Mouse (Mus musculus): Measurements from ENCODE around the gene Rilpl1. TPM values are rescaled to one million over a fixed set of nuclear protein-coding genes. Genes with fewer than 3 reads are reported as not detected.
"Not testable (repeated sequence)": the region's sequence is repeated elsewhere in the genome, so short reads cannot be mapped to it uniquely, and the experiment has no call there.

Rilpl1 gene
- polyA plus RNA-seq, 1 experiment, result 2.4 TPM

DNA sequence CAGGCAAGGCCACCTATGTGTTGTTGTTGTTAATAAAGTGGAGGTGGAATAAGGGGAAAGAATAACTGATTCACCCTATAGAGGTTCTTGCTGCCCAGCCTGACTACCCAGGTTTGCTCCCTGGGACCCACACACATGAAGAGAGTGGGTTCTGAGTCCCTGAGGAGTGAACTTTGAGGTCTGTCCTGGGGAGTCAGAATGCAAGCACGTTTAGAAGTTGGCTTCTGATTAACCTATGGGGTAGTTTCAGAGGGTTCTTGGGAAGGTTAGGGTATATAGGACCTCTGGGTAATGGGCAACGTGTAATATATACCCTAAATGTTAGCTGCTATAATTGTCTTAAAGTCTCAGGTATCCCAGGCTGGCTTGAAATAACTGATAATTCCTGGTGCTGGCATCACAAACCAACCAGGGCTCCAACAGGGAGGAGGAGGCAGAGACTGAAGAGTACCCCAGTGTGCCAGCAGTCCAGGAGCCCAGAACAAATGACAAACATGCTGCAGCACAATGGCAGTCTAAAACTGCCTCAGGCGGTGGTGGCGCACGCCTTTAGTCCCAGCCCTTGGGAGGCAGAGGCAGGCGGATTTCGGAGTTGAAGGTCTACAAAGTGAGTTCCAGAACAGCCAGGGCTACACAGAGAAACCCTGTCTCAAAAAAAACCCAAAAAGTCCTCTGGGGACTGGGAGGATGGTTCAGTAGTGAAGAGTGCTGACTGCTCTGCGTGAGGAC is 68.7 kb downstream of the Rilpl1 start:
- no peak overlapping the region for H3K27ac ChIP-seq (ENCODE audit: insufficient read depth, low read depth, low read length)
- no peak overlapping the region for H3K4me3 ChIP-seq (ENCODE audit: insufficient read depth, low read length)
- H3K4me1 ChIP-seq (ENCODE audit: control insufficient read depth, insufficient read depth, low read length), result no peaks in the 10 kb centered on the region
- TF ChIP-seq CTCF (IDR thresholded peaks at IDR 0.05; ENCODE audit: low read depth, low read length), result no peak
- TF ChIP-seq POLR2A (IDR thresholded peaks at IDR 0.05; ENCODE audit: borderline replicate concordance, low read depth, low read length), result no peak

DNA sequence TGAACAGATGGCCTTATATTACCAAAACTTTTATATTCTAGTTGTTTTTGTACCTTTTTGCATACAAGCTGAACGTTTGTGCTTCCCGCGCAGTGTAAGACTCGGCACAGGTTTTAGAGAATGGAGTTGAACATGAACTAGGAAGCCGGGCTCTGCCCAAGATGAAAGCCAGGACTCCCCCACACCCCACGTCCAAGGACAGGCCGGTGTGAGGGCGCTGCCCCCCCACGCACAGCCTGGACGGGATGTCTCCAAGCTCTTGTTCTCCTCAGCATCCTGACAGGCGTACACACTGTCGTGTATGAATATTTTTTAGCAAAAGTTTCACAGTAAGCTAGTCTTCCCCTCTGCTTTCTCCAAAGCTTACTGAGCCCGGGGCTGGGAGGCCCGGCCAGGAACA is 70.3 kb downstream of the Rilpl1 start:
- H3K27ac ChIP-seq (ENCODE audit: insufficient read depth, low read depth, low read length); H3K4me1 ChIP-seq (ENCODE audit: control insufficient read depth, insufficient read depth, low read length); H3K4me3 ChIP-seq (ENCODE audit: insufficient read depth, low read length): not testable (repeated sequence)

DNA sequence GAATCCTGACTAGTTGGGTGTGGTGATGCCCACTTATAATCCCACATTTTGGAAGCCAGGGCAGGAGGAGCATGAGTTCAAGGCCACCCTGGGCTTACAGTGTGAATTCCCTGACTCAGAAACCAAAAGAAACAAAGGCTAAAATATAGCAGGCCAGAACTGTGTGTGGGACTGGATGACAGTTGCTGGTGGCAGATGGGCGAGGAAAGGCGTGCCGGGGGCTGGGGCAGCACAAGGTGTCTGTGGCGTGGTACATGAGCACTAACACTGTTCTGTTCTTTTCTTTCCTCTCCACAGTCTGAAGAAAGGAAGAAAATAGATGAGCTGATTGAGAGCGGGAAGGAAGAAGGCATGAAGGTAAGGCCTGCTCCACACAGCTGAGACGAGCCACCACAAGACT is 74.4 kb downstream of the Rilpl1 start:
- TF ChIP-seq POLR2A (IDR thresholded peaks at IDR 0.05; ENCODE audit: borderline replicate concordance, low read depth, low read length) (no peak), CTCF (IDR thresholded peaks at IDR 0.05; ENCODE audit: low read depth, low read length) (no peak)
- Histone ChIP-seq H3K4me3 (ENCODE audit: insufficient read depth, low read length) (no peak overlapping the region), H3K4me1 (ENCODE audit: control insufficient read depth, insufficient read depth, low read length) (peaks cover 10% of the 10 kb centered on the region), H3K27ac (ENCODE audit: insufficient read depth, low read depth, low read length) (no peak overlapping the region)

DNA sequence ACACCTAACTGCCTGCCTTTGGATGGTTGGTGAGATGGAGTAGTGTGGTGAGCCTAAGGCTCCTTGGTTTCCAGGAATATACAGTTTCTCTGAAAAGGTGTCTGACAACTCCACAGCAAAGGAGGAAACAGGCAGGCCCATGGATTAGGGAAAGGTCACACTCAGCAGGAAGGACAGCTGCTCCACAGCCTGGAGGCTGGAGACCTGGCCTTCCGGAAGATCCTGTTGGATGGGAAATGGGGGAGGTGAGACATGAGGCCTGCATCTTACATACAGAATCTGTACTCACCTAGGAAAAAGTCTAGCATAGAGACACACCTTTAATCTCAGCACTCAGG is 77.1 kb downstream of the Rilpl1 start:
- Histone ChIP-seq H3K27ac (ENCODE audit: insufficient read depth, low read depth, low read length) (no peak overlapping the region), H3K4me3 (ENCODE audit: insufficient read depth, low read length) (no peak overlapping the region), H3K4me1 (ENCODE audit: control insufficient read depth, insufficient read depth, low read length) (peaks cover 16% of the 10 kb centered on the region)
- TF ChIP-seq POLR2A (IDR thresholded peaks at IDR 0.05; ENCODE audit: borderline replicate concordance, low read depth, low read length), result no peak
- TF ChIP-seq CTCF (IDR thresholded peaks at IDR 0.05; ENCODE audit: low read depth, low read length), result no peak

DNA sequence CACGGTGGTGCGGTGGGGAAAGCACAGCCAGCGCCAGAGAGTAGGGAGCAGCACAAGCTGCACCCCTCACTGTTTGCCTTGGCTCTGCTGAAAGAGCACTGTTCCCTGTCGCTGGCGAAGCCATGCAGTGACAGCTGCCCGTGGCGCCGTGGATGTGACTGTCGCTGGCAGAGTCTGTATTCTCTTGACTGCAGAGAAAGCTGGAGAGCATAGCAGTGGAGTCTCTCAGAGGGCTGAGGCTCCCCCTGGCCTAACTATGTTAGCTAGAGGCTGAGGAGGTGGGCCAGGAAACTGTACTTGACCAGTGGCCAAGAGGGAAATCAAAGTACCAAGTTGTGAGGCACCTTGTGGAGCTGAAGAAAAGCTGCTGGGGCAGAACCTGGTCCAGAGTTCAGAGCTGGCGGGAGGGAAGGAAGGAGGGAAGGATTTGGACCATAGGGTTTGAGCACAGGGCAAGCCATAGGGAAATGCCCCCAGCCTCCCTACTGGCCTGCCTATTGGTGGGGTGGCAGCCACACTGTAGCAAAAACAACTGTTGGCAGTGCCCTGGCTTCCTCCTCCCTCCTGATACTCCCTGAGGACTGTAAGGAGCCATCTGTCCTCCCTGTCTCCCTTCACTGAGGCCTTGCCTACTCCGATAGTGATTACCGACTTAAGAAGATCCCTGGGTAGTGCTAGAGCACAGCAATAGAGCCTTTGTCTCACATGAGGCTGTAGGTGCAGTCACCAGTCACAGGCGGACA is 77.7 kb downstream of the Rilpl1 start:
- Histone ChIP-seq H3K4me3 (ENCODE audit: insufficient read depth, low read length) (no peak overlapping the region), H3K4me1 (ENCODE audit: control insufficient read depth, insufficient read depth, low read length) (peaks cover 18% of the 10 kb centered on the region), H3K27ac (ENCODE audit: insufficient read depth, low read depth, low read length) (no peak overlapping the region)
- TF ChIP-seq CTCF (IDR thresholded peaks at IDR 0.05; ENCODE audit: low read depth, low read length) (no peak), POLR2A (IDR thresholded peaks at IDR 0.05; ENCODE audit: borderline replicate concordance, low read depth, low read length) (no peak)

DNA sequence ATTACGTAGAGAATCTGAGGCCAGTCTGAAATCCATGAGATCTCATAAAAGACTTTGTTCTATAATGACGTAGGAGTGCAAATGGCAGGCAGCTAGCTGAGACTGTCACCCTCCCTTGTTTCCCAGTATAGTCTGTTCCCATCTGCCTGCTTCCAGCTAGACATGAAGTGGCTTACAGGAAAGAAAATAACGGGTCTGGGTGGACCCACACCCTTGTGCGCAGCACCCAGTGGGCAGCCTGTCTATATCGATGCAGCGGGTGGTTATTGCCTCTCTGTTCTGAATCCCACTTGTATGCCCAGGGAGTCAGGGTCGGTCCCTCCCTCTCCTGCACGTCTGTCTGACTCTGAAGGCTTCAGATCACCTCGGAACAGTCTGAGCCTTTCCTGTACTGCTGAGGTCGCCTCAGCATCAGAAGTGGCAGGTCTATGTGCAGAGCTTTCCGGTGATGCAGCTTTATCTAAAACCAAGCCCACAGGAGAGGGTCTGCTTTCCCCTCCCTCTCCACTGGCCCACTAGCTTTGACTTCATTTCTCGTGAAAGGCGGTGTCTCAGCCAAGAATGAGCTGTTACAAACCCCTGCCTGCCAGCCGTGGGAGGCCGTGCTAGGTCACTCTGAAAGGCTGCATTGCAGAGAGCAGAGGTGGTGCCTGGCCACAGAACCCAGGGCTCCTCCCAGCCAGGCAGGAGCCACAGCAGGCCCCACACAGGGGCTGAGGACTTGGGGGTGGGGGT is 78.5 kb downstream of the Rilpl1 start:
- H3K4me3 ChIP-seq (ENCODE audit: insufficient read depth, low read length), result no peak overlapping the region
- no peak overlapping the region for H3K27ac ChIP-seq (ENCODE audit: insufficient read depth, low read depth, low read length)
- TF ChIP-seq POLR2A (IDR thresholded peaks at IDR 0.05; ENCODE audit: borderline replicate concordance, low read depth, low read length) (no peak), CTCF (IDR thresholded peaks at IDR 0.05; ENCODE audit: low read depth, low read length) (no peak)
- H3K4me1 ChIP-seq (ENCODE audit: control insufficient read depth, insufficient read depth, low read length), result peaks cover 25% of the 10 kb centered on the region

DNA sequence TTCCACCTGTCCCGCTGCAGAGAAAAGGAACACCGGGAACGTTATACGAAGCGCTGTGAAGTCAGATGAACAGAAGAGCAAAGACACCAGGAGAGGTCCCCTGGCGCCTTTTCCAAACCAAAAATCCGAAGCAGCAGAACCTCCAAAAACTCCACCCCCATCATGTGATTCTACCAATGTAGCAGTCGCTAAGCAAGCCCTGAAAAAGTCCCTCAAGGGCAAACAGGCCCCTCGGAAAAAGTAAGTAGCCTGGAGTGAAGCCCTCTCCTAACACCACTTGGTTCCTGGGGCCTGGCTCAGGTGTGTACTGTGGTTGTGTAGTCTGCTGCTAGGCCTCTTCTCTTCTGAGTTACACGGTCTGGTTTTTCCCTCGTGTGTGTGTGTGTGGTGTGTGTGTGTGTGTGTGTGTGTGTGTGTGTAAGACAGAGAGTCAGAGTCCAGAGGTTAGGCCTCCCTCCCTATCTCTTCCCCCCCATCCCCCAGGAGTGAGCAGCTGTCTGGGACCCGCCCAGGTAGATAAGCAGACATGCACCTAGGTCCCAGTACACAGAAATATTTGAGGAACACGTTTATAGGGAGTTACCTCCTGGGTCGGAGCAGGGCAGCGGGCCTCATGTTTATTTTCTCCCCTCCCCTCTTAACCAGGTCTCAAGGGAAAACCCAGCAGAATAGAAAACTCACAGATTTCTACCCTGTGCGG is 80.4 kb downstream of the Rilpl1 start:
- Histone ChIP-seq H3K4me3 (ENCODE audit: insufficient read depth, low read length) (no peak overlapping the region), H3K27ac (ENCODE audit: insufficient read depth, low read depth, low read length) (no peak overlapping the region), H3K4me1 (ENCODE audit: control insufficient read depth, insufficient read depth, low read length) (peaks cover 35% of the 10 kb centered on the region)
- no peak for TF ChIP-seq CTCF (IDR thresholded peaks at IDR 0.05; ENCODE audit: low read depth, low read length)
- TF ChIP-seq POLR2A (IDR thresholded peaks at IDR 0.05; ENCODE audit: borderline replicate concordance, low read depth, low read length), result no peak

DNA sequence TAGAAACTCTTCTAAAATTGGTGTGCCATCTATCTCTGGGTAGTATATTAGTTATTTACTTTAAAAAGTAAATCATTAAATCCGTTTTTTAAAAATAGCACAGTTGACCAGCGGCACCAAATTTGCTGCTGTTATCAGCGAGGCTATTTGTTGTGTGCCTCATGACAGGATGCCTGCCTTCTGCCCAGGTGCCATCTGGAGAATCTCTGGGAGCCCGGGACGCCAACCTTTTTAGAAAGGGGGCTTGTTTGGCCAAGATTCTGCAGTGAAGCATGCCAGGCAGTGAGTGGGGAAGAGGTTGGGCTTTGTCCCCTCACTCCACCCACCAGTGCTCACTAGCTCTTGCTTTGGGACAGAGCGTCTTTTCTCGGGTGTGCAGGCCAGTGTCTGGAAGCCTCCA is 81.1 kb downstream of the Rilpl1 start:
- H3K4me1 ChIP-seq (ENCODE audit: control insufficient read depth, insufficient read depth, low read length), result peaks cover 34% of the 10 kb centered on the region

DNA sequence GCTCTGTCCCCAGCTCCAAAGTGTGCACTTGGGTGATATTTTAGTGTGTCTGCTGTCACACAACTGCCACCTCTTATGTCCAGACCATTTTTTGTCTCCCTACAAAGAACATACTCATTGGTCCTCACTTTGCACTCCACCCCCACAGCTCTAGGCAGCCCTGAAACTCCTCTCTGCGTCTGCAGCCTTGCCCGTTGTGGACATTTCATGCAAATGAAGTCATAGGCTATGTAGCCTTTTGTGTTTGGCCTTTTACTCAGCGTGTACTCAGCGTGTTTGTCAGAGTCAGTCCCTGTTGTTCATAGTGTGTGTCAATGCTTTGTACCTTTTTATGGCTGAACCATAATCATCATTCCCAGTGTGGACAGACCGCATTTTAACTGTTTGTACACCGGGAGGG is 81.7 kb downstream of the Rilpl1 start:
- Histone ChIP-seq H3K4me1 (ENCODE audit: control insufficient read depth, insufficient read depth, low read length) (peaks cover 31% of the 10 kb centered on the region), H3K4me3 (ENCODE audit: insufficient read depth, low read length) (no peak overlapping the region), H3K27ac (ENCODE audit: insufficient read depth, low read depth, low read length) (no peak overlapping the region)
- TF ChIP-seq CTCF (IDR thresholded peaks at IDR 0.05; ENCODE audit: low read depth, low read length) (no peak), POLR2A (IDR thresholded peaks at IDR 0.05; ENCODE audit: borderline replicate concordance, low read depth, low read length) (no peak)

More for the DNA sequence above, 81.1 kb downstream of the Rilpl1 start:
- H3K27ac ChIP-seq (ENCODE audit: insufficient read depth, low read depth, low read length), result no peak overlapping the region
- no peak overlapping the region for H3K4me3 ChIP-seq (ENCODE audit: insufficient read depth, low read length)
- TF ChIP-seq CTCF (IDR thresholded peaks at IDR 0.05; ENCODE audit: low read depth, low read length) (no peak), POLR2A (IDR thresholded peaks at IDR 0.05; ENCODE audit: borderline replicate concordance, low read depth, low read length) (no peak)

All from bone marrow macrophage, adult 2 months (primary cell).